Mouse (Mus musculus) myocyte (in vitro differentiated cells): Measurements from ENCODE around the gene Ndel1. TPM values are rescaled to one million over a fixed set of nuclear protein-coding genes. Genes with fewer than 3 reads are reported as not detected.
A peak's percentile ranks its signal among the peaks of the same experiment; 100 is the strongest.

Experiments
- H3K27me3 ChIP-seq: one replicate; pipeline ENCODE4 v1.6.1; 2011; ENCODE audit not compliant: control insufficient read depth, insufficient read depth, insufficient read length
- H3K36me3 ChIP-seq: one replicate; pipeline ENCODE4 v1.6.1; 2011; ENCODE audit not compliant: control insufficient read depth, insufficient read depth
- H3K4me2 ChIP-seq: one replicate; pipeline ENCODE4 v1.6.1; 2011; ENCODE audit warnings: low read depth, control low read depth
- H3K4me3 ChIP-seq: one replicate; pipeline ENCODE4 v1.5.1; 2011; ENCODE audit warnings: mild to moderate bottlenecking, control low read depth, moderate library complexity
- H3K79me2 ChIP-seq: one replicate; pipeline ENCODE4 v1.6.1; 2011; ENCODE audit not compliant: control insufficient read depth, insufficient read depth
- H3ac ChIP-seq: one replicate; pipeline ENCODE4 v1.6.1; 2011; ENCODE audit not compliant: control insufficient read depth, insufficient read length
- CEBPB ChIP-seq: IDR thresholded peaks from 2 replicates; pipeline ENCODE4 v1.6.1; 2011; ENCODE audit warnings: mild to moderate bottlenecking, moderate library complexity; ENCODE audit not compliant: poor library complexity, insufficient read depth, severe bottlenecking
- E2F4 ChIP-seq: IDR thresholded peaks from one replicate; pipeline ENCODE4 v1.6.1; 2011; ENCODE audit warnings: mild to moderate bottlenecking, control low read depth, moderate library complexity; ENCODE audit not compliant: insufficient read depth
- MAX ChIP-seq: IDR thresholded peaks from one replicate; pipeline ENCODE4 v1.6.1; 2011; ENCODE audit warnings: low read depth, mild to moderate bottlenecking, control low read depth
- MYOD1 ChIP-seq, 3 experiments: IDR thresholded peaks; one replicate each; pipeline ENCODE4 v1.6.1; 2011; ENCODE audit warnings: control low read depth in 2 of 3, low read depth in 2 of 3, mild to moderate bottlenecking in 2 of 3, moderate library complexity in 1 of 3; ENCODE audit not compliant: insufficient read length in 2 of 3, control insufficient read depth in 1 of 3
- MYOG ChIP-seq, 3 experiments: IDR thresholded peaks; one replicate each; pipeline ENCODE4 v1.6.1; 2011; ENCODE audit warnings: control low read depth in 2 of 3, low read depth in 2 of 3, mild to moderate bottlenecking in 2 of 3; ENCODE audit not compliant: insufficient read length in 2 of 3, control insufficient read depth in 1 of 3, insufficient read depth in 1 of 3
- POLR2A ChIP-seq: IDR thresholded peaks from one replicate; pipeline ENCODE4 v1.6.1; 2011; ENCODE audit warnings: low read depth, mild to moderate bottlenecking, control low read depth, moderate library complexity; ENCODE audit not compliant: insufficient read length
- POLR2AphosphoS2 ChIP-seq: IDR thresholded peaks from one replicate; pipeline ENCODE4 v1.6.1; 2011; ENCODE audit warnings: low read depth, control low read depth; ENCODE audit not compliant: insufficient read length
- REST ChIP-seq: IDR thresholded peaks from one replicate; pipeline ENCODE4 v1.6.1; 2011; ENCODE audit warnings: mild to moderate bottlenecking, control low read depth, moderate library complexity; ENCODE audit not compliant: insufficient read depth, insufficient read length
- SRF ChIP-seq: IDR thresholded peaks from one replicate; pipeline ENCODE4 v1.6.1; 2011; ENCODE audit warnings: low read depth; ENCODE audit not compliant: control insufficient read depth, insufficient read length
- TCF12 ChIP-seq: IDR thresholded peaks from one replicate; pipeline ENCODE4 v1.6.1; 2011; ENCODE audit warnings: mild to moderate bottlenecking, control low read depth; ENCODE audit not compliant: poor library complexity, insufficient read depth, severe bottlenecking
- TCF3 ChIP-seq: IDR thresholded peaks from one replicate; pipeline ENCODE4 v1.6.1; 2011; ENCODE audit warnings: low read depth, control low read depth; ENCODE audit not compliant: insufficient read length
- USF1 ChIP-seq: IDR thresholded peaks from one replicate; pipeline ENCODE4 v1.6.1; 2011; ENCODE audit warnings: low read depth, mild to moderate bottlenecking, control low read depth, moderate library complexity
- polyA plus RNA-seq: library from polyadenylated mRNA; unstranded; fragments of >200 nt; fragmentation: generic; extraction: Trizol; gene quantifications from one replicate; pipeline ENCODE4 v1.2.1, GENCODE M21; 2012; ENCODE audit warnings: missing spikeins

Gene Ndel1
- polyA plus RNA-seq, 1 experiment: 36.7 TPM

GRCm38 (mm10) chr11:68853611-68854401 is 17.9 kb downstream of the Ndel1 start:
- H3K79me2 ChIP-seq: peaks cover 36% of the 10 kb centered on the region
- H3ac ChIP-seq: no peak overlapping the region
- H3K4me3 ChIP-seq: peak overlapping the region; percentile 55
- peak overlapping the region; percentile 92 for H3K4me2 ChIP-seq
- TF ChIP-seq POLR2A (peak; percentile 19), CEBPB (no peak), MYOD1 (IDR thresholded peaks at IDR 0.05; ENCODE audit: control insufficient read depth in 1 of 3, insufficient read length in 2 of 3, low read depth in 2 of 3) (no peak), E2F4 (no peak)
- H3K27me3 ChIP-seq: no peaks in the 10 kb centered on the region
- no peaks in the 10 kb centered on the region for H3K36me3 ChIP-seq

- peaks cover 44% of the 10 kb centered on the region for H3K79me2 ChIP-seq
- H3K4me3 ChIP-seq: peak overlapping the region; percentile 55
- peak overlapping the region; percentile 35 for H3ac ChIP-seq
Measured at GRCm38 (mm10) chr11:68852932-68853409, 18.7 kb downstream of the Ndel1 start.

GRCm38 (mm10) chr11:68852486-68852901 is 19.2 kb downstream of the Ndel1 start:
- H3K4me3 ChIP-seq: peak overlapping the region; percentile 55
- TF ChIP-seq REST (no peak), USF1 (no peak), POLR2AphosphoS2 (peak; percentile 36), TCF3 (no peak), POLR2A (no peak), MAX (no peak), MYOD1 (IDR thresholded peaks at IDR 0.05; ENCODE audit: control insufficient read depth in 1 of 3, insufficient read length in 2 of 3, low read depth in 2 of 3) (no peak)
- H3K27me3 ChIP-seq: no peaks in the 10 kb centered on the region

More at GRCm38 (mm10) chr11:68852932-68853409, 18.7 kb downstream of the Ndel1 start:
- H3K27me3 ChIP-seq: no peaks in the 10 kb centered on the region
- H3K36me3 ChIP-seq: no peaks in the 10 kb centered on the region
- peak; percentile 34 for TF ChIP-seq REST
- TF ChIP-seq MYOG (IDR thresholded peaks at IDR 0.05; ENCODE audit: control insufficient read depth in 1 of 3, insufficient read depth in 1 of 3, insufficient read length in 2 of 3, low read depth in 2 of 3): no peak
- TF ChIP-seq USF1: peak; percentile 96
- peak; percentile 87 for TF ChIP-seq POLR2AphosphoS2
- TF ChIP-seq MYOD1 (IDR thresholded peaks at IDR 0.05; ENCODE audit: control insufficient read depth in 1 of 3, insufficient read length in 2 of 3, low read depth in 2 of 3): peak in 1 of 3 experiments; percentile 9
- peak; percentile 93 for TF ChIP-seq POLR2A
- H3K4me2 ChIP-seq: peak overlapping the region; percentile 92

GRCm38 (mm10) chr11:68851644-68852485 is 19.8 kb downstream of the Ndel1 start:
- Histone ChIP-seq H3K4me3 (peak overlapping the region; percentile 55), H3ac (peak overlapping the region; percentile 35), H3K27me3 (no peaks in the 10 kb centered on the region), H3K79me2 (peaks cover 55% of the 10 kb centered on the region), H3K4me2 (peak overlapping the region; percentile 73), H3K36me3 (no peaks in the 10 kb centered on the region)
- no peak for TF ChIP-seq MAX
- no peak for TF ChIP-seq SRF
- TF ChIP-seq TCF12: no peak
- TF ChIP-seq MYOD1 (IDR thresholded peaks at IDR 0.05; ENCODE audit: control insufficient read depth in 1 of 3, insufficient read length in 2 of 3, low read depth in 2 of 3): no peak
- no peak for TF ChIP-seq MYOG (IDR thresholded peaks at IDR 0.05; ENCODE audit: control insufficient read depth in 1 of 3, insufficient read depth in 1 of 3, insufficient read length in 2 of 3, low read depth in 2 of 3)
- no peak for TF ChIP-seq POLR2A

More at GRCm38 (mm10) chr11:68852486-68852901, 19.2 kb downstream of the Ndel1 start:
- Histone ChIP-seq H3K79me2 (peaks cover 49% of the 10 kb centered on the region), H3ac (peak overlapping the region; percentile 35), H3K36me3 (no peaks in the 10 kb centered on the region), H3K4me2 (peak overlapping the region; percentile 73)

- Histone ChIP-seq H3K4me2 (peak overlapping the region; percentile 73), H3ac (no peak overlapping the region), H3K27me3 (no peaks in the 10 kb centered on the region), H3K36me3 (no peaks in the 10 kb centered on the region), H3K79me2 (peaks cover 65% of the 10 kb centered on the region), H3K4me3 (no peak overlapping the region)
- TF ChIP-seq MYOG (IDR thresholded peaks at IDR 0.05; ENCODE audit: control insufficient read depth in 1 of 3, insufficient read depth in 1 of 3, insufficient read length in 2 of 3, low read depth in 2 of 3) (no peak), TCF12 (no peak), MYOD1 (IDR thresholded peaks at IDR 0.05; ENCODE audit: control insufficient read depth in 1 of 3, insufficient read length in 2 of 3, low read depth in 2 of 3) (no peak), POLR2AphosphoS2 (no peak)
Measured at GRCm38 (mm10) chr11:68850862-68851261, 20.8 kb downstream of the Ndel1 start.
